Mouse (Mus musculus): Measurements from ENCODE around the gene Ankrd23.
"Not testable (repeated sequence)": the region's sequence is repeated elsewhere in the genome, so short reads cannot be mapped to it uniquely, and the experiment has no call there.

Gene Ankrd23

GRCm38 (mm10) chr1:36536783-36537182 lies at the start of gene Ankrd23:
Gene Ankrd23, minus strand, starts transcription at chr1:36536883.
- not testable (repeated sequence) for DNase-seq (ENCODE audit: low read depth in 1 of 2, low spot score in 2 of 2)

- DNase-seq (ENCODE audit: low read depth in 1 of 2, low spot score in 2 of 2): no peak
Observed at GRCm38 (mm10) chr1:36586288-36586687, 49.6 kb upstream of the Ankrd23 start.

DNA sequence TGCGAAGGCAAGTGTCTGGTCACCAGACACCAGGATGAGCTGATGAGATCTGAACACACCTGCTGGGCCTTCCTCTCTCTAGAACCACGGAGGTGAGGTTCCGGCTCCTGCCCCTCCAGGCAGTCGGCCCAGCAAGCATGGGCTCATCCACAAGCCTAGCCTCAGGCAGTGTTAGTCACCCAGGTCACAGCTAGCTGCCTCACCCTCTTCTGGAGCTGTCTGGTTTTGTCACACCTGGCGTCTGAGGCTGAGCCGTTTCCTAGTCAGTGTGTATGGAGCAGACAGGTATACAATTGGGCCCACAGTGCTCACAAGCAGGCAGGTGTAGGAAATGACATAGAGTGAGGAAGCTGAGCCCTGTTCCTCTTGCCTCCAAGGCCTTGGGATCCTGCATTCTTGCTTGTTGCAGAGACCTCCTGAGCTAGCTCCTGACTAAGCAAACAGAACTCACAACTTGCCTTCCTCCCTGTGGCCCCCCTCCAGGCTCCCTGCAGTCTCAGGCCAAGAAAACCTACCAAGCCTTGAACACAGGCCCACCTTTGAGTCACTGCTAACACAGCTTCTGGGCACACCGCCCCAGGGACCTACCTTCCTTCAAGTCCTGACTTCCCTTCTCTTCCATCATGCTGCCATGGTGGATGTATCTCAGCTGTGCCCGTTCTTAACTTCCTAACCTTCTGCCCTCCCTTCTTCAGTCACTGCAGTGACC lies 46.9 kb upstream of the Ankrd23 start:
- DNase-seq (ENCODE audit: low read depth in 1 of 2, low spot score in 2 of 2): no peak

GRCm38 (mm10) chr1:36582211-36582610 lies 45.5 kb upstream of the Ankrd23 start:
- DNase-seq (ENCODE audit: low read depth in 1 of 2, low spot score in 2 of 2): no peak

GRCm38 (mm10) chr1:36581260-36581659 lies 44.6 kb upstream of the Ankrd23 start:
- DNase-seq (ENCODE audit: low read depth in 1 of 2, low spot score in 2 of 2): no peak

DNA sequence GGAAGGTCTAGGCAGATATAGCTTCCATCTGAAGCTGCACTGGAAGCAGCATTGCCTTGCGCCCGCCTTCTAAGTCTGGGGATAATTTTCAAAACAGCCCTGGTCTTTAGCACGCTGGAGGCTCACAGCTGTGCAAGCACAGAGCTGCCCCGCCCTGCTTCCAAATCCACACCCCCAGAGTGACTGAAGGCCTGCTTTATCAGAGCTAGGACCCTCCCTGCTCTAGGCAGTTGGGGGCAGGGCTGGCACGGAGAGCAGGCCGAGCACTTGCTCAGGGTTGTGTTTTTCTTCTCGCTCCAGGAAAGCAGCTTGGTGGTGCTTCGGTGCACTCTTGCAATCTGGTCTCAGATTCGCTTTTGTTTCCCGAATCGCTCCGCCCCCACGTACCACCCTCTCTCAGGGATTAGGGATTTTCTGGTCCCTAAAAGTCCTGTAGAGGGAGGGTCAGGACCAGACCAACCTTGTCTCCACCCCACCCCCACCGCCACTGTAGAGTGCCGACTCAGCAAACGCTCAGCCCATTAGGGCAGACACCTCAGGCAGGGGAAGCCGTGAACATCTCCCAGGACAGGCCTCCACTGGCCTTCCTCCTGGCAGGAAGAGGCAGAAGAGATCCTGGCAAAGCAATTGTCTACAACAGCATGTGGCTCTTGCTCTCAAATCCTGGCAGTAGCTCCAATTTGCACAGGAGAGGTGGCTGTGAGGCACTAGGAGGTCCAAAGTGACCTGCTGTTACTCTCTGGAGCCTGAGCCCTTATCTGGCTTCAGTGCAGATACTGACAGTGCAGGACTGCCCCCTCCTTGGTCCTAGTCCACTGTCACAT lies 43.9 kb upstream of the Ankrd23 start:
- no peak for DNase-seq (ENCODE audit: low read depth in 1 of 2, low spot score in 2 of 2)

DNA sequence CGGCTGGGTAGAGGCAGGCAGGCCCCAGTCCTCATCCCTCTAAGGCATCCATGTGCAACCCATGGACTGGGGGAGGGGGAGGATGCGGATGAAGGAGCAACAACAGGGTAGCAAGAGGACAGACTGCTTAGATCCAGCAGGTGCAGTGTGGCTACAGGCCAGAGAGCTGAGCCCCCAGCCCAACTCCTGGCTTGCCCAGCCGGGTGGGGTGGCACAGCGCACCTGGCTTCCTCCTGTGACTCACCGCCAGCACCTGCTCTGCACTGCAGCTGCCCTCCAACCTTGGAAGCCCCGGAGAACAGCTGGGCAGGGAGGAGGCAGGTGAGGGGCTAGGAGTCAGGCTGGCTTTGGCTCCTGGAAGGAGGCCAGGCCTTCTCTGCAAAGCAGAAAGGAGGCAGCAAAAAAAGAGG lies 43.3 kb upstream of the Ankrd23 start:
- no peak for DNase-seq (ENCODE audit: low read depth in 1 of 2, low spot score in 2 of 2)

GRCm38 (mm10) chr1:36576991-36577675 lies 40.5 kb upstream of the Ankrd23 start:
- no peak for DNase-seq (ENCODE audit: low read depth in 1 of 2, low spot score in 2 of 2)

- DNase-seq (ENCODE audit: low read depth in 1 of 2, low spot score in 2 of 2): no peak
Observed at GRCm38 (mm10) chr1:36575347-36575746, 38.7 kb upstream of the Ankrd23 start.

GRCm38 (mm10) chr1:36574196-36574955 lies 37.7 kb upstream of the Ankrd23 start:
- DNase-seq (ENCODE audit: low read depth in 1 of 2, low spot score in 2 of 2): no peak

- no peak for DNase-seq (ENCODE audit: low read depth in 1 of 2, low spot score in 2 of 2)
Observed at GRCm38 (mm10) chr1:36573524-36573923, 36.8 kb upstream of the Ankrd23 start.

DNA sequence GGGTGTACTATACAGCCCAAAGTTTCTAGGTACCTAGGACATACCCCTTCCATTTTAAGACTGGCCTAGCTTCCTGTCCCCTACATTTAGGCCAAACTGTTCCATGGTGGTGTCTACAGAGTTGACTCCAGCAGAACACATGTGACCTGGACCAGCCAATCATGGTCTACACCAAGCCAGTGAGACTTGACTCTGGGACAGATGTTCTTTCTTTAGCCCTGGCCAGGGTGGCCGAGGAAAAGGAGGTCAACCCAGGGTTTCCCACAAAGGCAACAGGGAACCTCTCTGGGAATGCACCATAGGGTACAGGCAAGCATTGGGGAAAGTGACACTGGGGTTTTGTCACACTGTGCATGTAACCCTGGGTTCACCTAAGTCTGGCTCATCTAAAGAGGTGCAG lies 36.0 kb upstream of the Ankrd23 start:
- no peak for DNase-seq (ENCODE audit: low read depth in 1 of 2, low spot score in 2 of 2)

GRCm38 (mm10) chr1:36572140-36572700 lies 35.5 kb upstream of the Ankrd23 start:
- DNase-seq (ENCODE audit: low read depth in 1 of 2, low spot score in 2 of 2): no peak

DNA sequence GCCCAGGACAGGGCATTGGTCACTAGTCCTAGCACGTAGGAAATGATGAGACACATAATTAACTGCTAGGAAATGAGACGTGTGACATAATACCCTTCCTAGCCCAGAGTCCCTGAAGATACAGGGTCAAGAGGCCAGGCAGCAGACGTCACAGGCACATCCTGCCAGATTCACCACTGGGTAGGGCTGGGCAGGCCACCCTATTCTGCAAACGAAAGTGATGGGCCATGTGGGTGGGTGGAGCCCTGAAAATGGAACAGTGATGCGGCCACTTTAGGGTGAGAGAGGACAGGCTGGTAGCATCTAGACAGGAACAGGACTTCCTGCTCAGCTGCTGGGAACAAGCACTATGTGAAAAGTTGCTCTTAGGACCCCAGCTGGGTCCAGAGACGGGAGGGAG lies 34.9 kb upstream of the Ankrd23 start:
- DNase-seq (ENCODE audit: low read depth in 1 of 2, low spot score in 2 of 2): peak; percentile 55 to 64

GRCm38 (mm10) chr1:36570320-36570719 lies 33.6 kb upstream of the Ankrd23 start:
- DNase-seq (ENCODE audit: low read depth in 1 of 2, low spot score in 2 of 2): no peak

- DNase-seq (ENCODE audit: low read depth in 1 of 2, low spot score in 2 of 2): no peak
Observed at GRCm38 (mm10) chr1:36569694-36570276, 33.1 kb upstream of the Ankrd23 start.

DNA sequence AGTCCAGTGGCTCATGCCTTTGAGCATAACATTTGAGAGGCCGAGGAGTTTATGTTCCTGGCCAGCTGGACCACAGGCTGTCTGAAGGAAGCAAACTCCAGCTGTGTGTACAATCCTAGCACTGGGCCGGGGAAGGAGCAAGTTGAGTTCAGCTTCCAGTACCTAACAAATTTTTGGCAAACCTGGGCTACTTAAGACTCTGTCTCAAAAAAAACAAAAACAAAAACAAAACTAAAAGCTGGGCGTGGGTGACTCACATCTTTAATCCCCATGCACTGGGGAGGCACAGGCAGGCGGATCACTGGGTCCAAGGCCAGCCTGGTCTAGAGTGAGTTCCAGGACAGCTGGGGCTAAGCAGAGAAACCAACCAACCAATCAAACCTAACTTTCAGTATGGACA lies 32.1 kb upstream of the Ankrd23 start:
- no peak for DNase-seq (ENCODE audit: low read depth in 1 of 2, low spot score in 2 of 2)

GRCm38 (mm10) chr1:36567818-36568603 lies 31.3 kb upstream of the Ankrd23 start:
- DNase-seq (ENCODE audit: low read depth in 1 of 2, low spot score in 2 of 2): no peak

DNA sequence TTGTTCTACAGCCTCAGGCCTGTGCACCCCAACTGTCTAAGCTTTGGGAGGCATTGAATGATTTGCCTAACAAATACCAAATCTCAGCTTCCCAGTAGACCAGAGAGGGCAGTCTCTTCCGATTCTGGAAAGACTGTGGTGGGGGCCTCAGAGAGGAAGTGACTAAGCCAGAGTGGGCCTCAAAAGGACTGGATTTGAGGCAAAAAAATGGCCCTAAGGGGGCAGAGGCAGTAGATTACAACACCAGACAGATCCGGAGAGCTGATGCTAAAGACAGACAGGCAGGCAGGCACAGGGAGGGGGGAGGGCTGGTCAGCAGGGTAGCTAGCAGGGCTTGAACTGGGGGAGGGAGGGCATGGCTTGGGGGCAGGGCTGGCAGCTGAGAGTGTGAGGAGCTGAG lies 29.7 kb upstream of the Ankrd23 start:
- DNase-seq (ENCODE audit: low read depth in 1 of 2, low spot score in 2 of 2): no peak

GRCm38 (mm10) chr1:36564101-36564500 lies 27.4 kb upstream of the Ankrd23 start:
- DNase-seq (ENCODE audit: low read depth in 1 of 2, low spot score in 2 of 2): no peak

Measured in monocyte, adult 2 months (primary cell).